Mouse (Mus musculus): ENCODE data around the gene Hnrnpdl.

Gene Hnrnpdl

GRCm38 (mm10) chr5:100047143-100047640 is 7.7 kb upstream of the Hnrnpdl start:
- DNase-seq (ENCODE audit: low spot score) = no peak

GRCm38 (mm10) chr5:100046096-100046495 is 6.6 kb upstream of the Hnrnpdl start:
- no peak for DNase-seq (ENCODE audit: low spot score)

GRCm38 (mm10) chr5:100044621-100045020 is 5.2 kb upstream of the Hnrnpdl start:
- DNase-seq (ENCODE audit: low spot score) = no peak

GRCm38 (mm10) chr5:100044030-100044429 is 4.6 kb upstream of the Hnrnpdl start:
- DNase-seq (ENCODE audit: low spot score) = no peak

- no peak for DNase-seq (ENCODE audit: low spot score)
Measured at GRCm38 (mm10) chr5:100043361-100043760, 3.9 kb upstream of the Hnrnpdl start.

GRCm38 (mm10) chr5:100042467-100042866 is 3.0 kb upstream of the Hnrnpdl start:
- no peak for DNase-seq (ENCODE audit: low spot score)

- DNase-seq (ENCODE audit: low spot score) = no peak
Measured at GRCm38 (mm10) chr5:100041272-100041671, 1.8 kb upstream of the Hnrnpdl start.

GRCm38 (mm10) chr5:100040281-100040784 is 869 bp upstream of the Hnrnpdl start:
- DNase-seq (ENCODE audit: low spot score) = peak; percentile 18

- DNase-seq (ENCODE audit: low spot score) = peak; percentile 99
Measured at GRCm38 (mm10) chr5:100038714-100039601, 506 bp downstream of the Hnrnpdl start.

- DNase-seq (ENCODE audit: low spot score) = peak; percentile 85
Measured at GRCm38 (mm10) chr5:100037965-100038713, 1.3 kb downstream of the Hnrnpdl start.

GRCm38 (mm10) chr5:100036681-100037080 is 2.8 kb downstream of the Hnrnpdl start:
- DNase-seq (ENCODE audit: low spot score) = no peak

GRCm38 (mm10) chr5:100035950-100036349 is 3.5 kb downstream of the Hnrnpdl start:
- no peak for DNase-seq (ENCODE audit: low spot score)

- no peak for DNase-seq (ENCODE audit: low spot score)
Measured at GRCm38 (mm10) chr5:100032646-100033045, 6.8 kb downstream of the Hnrnpdl start.

- DNase-seq (ENCODE audit: low spot score) = no peak
Measured at GRCm38 (mm10) chr5:100032107-100032506, 7.4 kb downstream of the Hnrnpdl start.

GRCm38 (mm10) chr5:100030069-100030468 is 9.4 kb downstream of the Hnrnpdl start:
- no peak for DNase-seq (ENCODE audit: low spot score)

- DNase-seq (ENCODE audit: low spot score) = no peak
Measured at GRCm38 (mm10) chr5:100024868-100025267, 14.6 kb downstream of the Hnrnpdl start.

- DNase-seq (ENCODE audit: low spot score) = no peak
Measured at GRCm38 (mm10) chr5:100024403-100024802, 15.1 kb downstream of the Hnrnpdl start.

GRCm38 (mm10) chr5:100020089-100020488 is 19.4 kb downstream of the Hnrnpdl start:
- DNase-seq (ENCODE audit: low spot score) = no peak

GRCm38 (mm10) chr5:100012599-100012998 is 26.9 kb downstream of the Hnrnpdl start:
- no peak for DNase-seq (ENCODE audit: low spot score)

GRCm38 (mm10) chr5:100008485-100008884 is 31.0 kb downstream of the Hnrnpdl start:
- DNase-seq (ENCODE audit: low spot score) = no peak

- DNase-seq (ENCODE audit: low spot score) = no peak
Measured at GRCm38 (mm10) chr5:100007040-100007375, 32.5 kb downstream of the Hnrnpdl start.

- no peak for DNase-seq (ENCODE audit: low spot score)
Measured at GRCm38 (mm10) chr5:100006324-100007039, 33.0 kb downstream of the Hnrnpdl start.

Measured in ovary, postnatal 14 days (tissue).